Mouse (Mus musculus): ENCODE measurements around the gene Rere.

GRCm38 (mm10) chr4:150457771-150458170, 176.3 kb downstream of the Rere start:
- TF ChIP-seq ZNF384 (IDR thresholded peaks at IDR 0.05; ENCODE audit: low read depth, low read length) (no peak), POLR2A (IDR thresholded peaks at IDR 0.05; ENCODE audit: control insufficient read depth in 1 of 2, insufficient read depth in 1 of 2, low read depth in 1 of 2, low read length in 2 of 2, poor library complexity in 1 of 2) (no peak), CTCF (IDR thresholded peaks at IDR 0.05 in 2 of 3, conservative IDR thresholded peaks at IDR 0.05 in 1 of 3; ENCODE audit: control insufficient read depth in 1 of 3, insufficient read depth in 1 of 3, low read depth in 2 of 3, low read length in 3 of 3, poor library complexity in 1 of 3, severe bottlenecking in 1 of 3) (no peak), TAL1 (IDR thresholded peaks at IDR 0.05; ENCODE audit: low read length) (no peak), ZKSCAN1 (IDR thresholded peaks at IDR 0.05; ENCODE audit: low read depth, low read length) (no peak)

Measured in MEL (cell line).